Mouse (Mus musculus): Measurements from ENCODE around the gene Pfdn4.

Gene Pfdn4

DNA sequence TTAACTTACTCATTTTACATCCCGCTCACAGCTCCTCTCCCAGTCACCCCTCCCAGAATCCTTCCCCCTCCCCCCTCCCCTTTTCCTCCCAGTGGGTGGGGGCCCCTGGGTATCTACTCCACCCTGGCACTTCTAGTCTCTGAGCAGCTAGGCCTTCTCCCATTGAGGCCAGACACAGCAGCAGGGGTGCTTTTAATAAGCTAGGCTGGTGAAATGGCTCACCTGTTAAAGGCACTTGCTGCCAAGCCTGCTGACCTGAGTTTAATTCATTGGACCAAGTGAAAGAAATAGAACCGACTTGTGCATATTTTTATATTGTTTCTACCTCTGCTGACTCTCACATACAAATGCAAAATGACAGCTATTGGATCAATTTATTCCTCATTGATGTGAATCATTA, 52.9 kb downstream of the Pfdn4 start:
- no peak for DNase-seq (ENCODE audit: low read depth, low spot score)
- Histone ChIP-seq H3K27me3 (ENCODE audit: control insufficient read depth, insufficient read depth, low read length, poor library complexity, severe bottlenecking) (no peaks in the 10 kb centered on the region), H3K36me3 (ENCODE audit: control insufficient read depth, insufficient read depth, low read length, poor library complexity, severe bottlenecking) (no peaks in the 10 kb centered on the region)

DNA sequence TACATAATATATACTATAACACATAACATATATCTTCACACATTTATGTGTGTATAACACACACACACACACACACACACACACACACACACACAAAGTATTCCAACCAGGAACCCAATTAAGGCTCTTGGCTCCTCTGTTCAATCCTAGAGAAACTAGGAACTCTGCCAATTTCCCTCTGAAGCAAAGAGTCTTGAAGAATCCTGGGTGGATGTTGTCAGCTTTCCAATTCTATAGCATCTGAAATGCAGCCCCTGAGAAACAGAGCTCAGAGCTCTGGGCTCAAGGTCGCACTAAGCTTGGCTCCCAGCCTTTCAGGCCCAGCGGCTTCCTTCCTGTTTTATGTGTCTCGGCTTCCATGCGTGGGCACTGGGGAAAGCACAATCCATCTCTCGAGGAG, 54.0 kb downstream of the Pfdn4 start:
- H3K27me3 ChIP-seq (ENCODE audit: control insufficient read depth, insufficient read depth, low read length, poor library complexity, severe bottlenecking), result no peaks in the 10 kb centered on the region
- DNase-seq (ENCODE audit: low read depth, low spot score), result no peak
- H3K36me3 ChIP-seq (ENCODE audit: control insufficient read depth, insufficient read depth, low read length, poor library complexity, severe bottlenecking), result no peaks in the 10 kb centered on the region

DNA sequence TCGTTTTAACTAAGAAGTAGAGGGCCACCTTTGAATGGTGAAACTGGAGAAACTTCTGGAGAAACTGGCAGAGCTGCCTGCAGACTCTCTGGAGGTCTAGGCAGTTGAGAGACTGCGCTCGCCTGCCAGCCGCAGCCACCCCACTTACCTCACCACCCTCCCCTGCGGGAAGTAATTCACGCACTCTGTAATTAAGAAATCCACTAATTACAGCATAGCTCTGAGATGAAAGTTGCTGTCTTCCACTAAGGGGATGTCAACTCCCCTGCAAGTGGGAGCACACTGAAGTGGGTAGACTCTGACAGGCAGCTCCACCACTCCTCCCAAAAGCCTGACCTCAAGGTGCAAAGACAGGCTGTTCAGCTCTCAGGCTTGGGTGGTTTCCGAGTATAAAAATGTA, 55.9 kb downstream of the Pfdn4 start:
- Histone ChIP-seq H3K27me3 (ENCODE audit: control insufficient read depth, insufficient read depth, low read length, poor library complexity, severe bottlenecking) (no peaks in the 10 kb centered on the region), H3K36me3 (ENCODE audit: control insufficient read depth, insufficient read depth, low read length, poor library complexity, severe bottlenecking) (no peaks in the 10 kb centered on the region)
- no peak for DNase-seq (ENCODE audit: low read depth, low spot score)

DNA sequence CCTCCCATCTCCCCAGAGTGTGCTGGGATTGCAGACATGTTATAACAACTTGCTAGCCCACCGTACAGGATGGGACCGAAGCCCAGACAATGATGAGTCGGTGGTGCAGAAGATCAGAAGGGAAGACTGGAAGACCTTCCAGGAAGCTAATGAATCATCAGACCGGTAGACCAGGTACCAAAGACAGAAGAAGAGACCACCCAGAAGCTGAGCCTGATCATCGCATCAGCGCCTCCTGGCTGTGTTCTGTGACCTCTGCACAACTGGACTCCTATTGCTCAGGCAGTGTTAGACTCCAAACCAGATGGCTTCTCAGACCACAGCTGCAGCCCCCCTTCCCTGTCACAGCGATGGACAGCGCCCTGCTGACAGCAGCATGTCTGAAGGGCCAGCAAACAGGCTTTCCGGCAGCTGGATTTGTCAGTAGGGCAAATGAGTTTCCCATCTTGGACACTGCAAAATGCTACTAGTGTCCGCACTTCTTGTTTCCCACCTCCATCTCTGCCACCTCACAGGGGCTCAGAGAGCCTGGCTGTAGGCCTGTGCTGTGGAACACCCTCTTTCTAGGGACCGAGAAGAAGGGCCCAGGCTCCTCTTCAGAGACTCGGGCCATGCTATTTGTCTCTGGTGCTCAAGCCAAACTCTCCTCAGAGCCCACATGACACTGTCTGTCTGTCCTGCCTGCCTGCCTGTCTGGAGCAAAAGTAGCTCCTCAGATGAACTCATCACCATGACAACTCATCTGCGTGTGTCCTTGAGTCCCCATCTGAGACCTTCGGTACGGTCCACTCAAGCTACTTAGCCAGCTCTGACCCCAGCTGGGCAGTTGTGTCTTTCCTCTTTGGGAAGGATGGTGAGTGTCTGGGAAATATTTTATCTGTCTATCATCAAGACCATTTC, 68.0 kb downstream of the Pfdn4 start:
- Histone ChIP-seq H3K27me3 (ENCODE audit: control insufficient read depth, insufficient read depth, low read length, poor library complexity, severe bottlenecking) (no peaks in the 10 kb centered on the region), H3K36me3 (ENCODE audit: control insufficient read depth, insufficient read depth, low read length, poor library complexity, severe bottlenecking) (no peaks in the 10 kb centered on the region)
- DNase-seq (ENCODE audit: low read depth, low spot score), result no peak

DNA sequence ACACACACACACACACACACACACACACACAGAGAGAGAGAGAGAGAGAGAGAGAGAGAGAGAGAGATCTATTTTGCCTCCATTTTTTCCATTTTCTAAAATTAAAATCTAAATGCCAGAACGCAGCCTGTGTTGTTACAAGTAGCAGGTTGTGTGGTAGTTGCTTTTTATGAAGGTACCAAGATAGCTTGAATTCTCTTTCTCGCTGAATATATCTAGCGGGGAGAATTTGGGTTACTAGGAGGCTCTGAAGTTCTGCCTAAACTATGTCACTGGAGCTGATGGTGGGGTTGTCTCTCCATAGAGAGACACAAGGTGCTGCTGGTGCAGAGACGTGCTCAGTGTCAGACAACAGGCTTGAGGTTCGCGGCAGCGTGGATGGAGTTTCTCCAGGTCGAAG, 68.8 kb downstream of the Pfdn4 start:
- no peak for DNase-seq (ENCODE audit: low read depth, low spot score)
- H3K27me3 ChIP-seq (ENCODE audit: control insufficient read depth, insufficient read depth, low read length, poor library complexity, severe bottlenecking), result no peaks in the 10 kb centered on the region
- no peaks in the 10 kb centered on the region for H3K36me3 ChIP-seq (ENCODE audit: control insufficient read depth, insufficient read depth, low read length, poor library complexity, severe bottlenecking)
